9 mouse cellular contexts compared by ENCODE assay signal in genomic region chr3:132506095-132506494, GRCm38 (mm10).
DNase-seq lines count a peak whose midpoint lies in the region; ATAC-seq and TF ChIP-seq lines count a peak whose summit lies in the region.
"Had no signal": no experiment of that assay in that cellular context is flagged by ENCODE, and none has a peak within 500 bp of the region (broad histone marks: within the 10 kb centered on the region; RNA-seq: fewer than 3 reads in every experiment).

No protein-coding gene starts in this region.

- peak; percentile 20; the same call in 1 of the 2 replicates for TF ChIP-seq CTCF in cerebellum, adult 2 months (IDR thresholded peaks at IDR 0.05; ENCODE audit: borderline replicate concordance, insufficient read depth, low read depth, low read length)

- H3K4me3 ChIP-seq in cerebellum, adult 2 months (replicated peaks; ENCODE audit: insufficient read depth, low read depth, low read length) = no peak overlapping the region
- no peak overlapping the region for H3K4me3 ChIP-seq in forebrain, embryonic 12.5 days (replicated peaks)
- H3K4me3 ChIP-seq in hindbrain, embryonic 15.5 days = no peak overlapping the region
- H3K4me3 ChIP-seq: megakaryocyte, embryonic 14.5 days had no signal

- H3K4me2 ChIP-seq in forebrain, embryonic 12.5 days = no peak overlapping the region
- no peak overlapping the region for H3K4me2 ChIP-seq in hindbrain, embryonic 15.5 days

- no peak overlapping the region for H3K27ac ChIP-seq in cerebellum, adult 2 months (ENCODE audit: insufficient read depth, low read length)
- no peak overlapping the region for H3K27ac ChIP-seq in forebrain, embryonic 12.5 days
- H3K27ac ChIP-seq in hindbrain, embryonic 15.5 days (replicated peaks) = no peak overlapping the region

- H3K27me3 ChIP-seq in cerebellum, adult 2 months (ENCODE audit: control insufficient read depth, insufficient read depth, low read length) = no peaks in the 10 kb centered on the region
- no peaks in the 10 kb centered on the region for H3K27me3 ChIP-seq in forebrain, embryonic 12.5 days
- no peaks in the 10 kb centered on the region for H3K27me3 ChIP-seq in hindbrain, embryonic 15.5 days
- H3K27me3 ChIP-seq: megakaryocyte, embryonic 14.5 days had no signal

- WGBS in cerebellum, adult 2 months = 7% methylated on average over 4 of the region's 4 CpGs
- WGBS in forebrain, embryonic 12.5 days = 19% methylated on average over 4 of the region's 4 CpGs
- 19% methylated on average over 4 of the region's 4 CpGs for WGBS in hindbrain, embryonic 15.5 days

- no peaks in the 10 kb centered on the region for H3K36me3 ChIP-seq in forebrain, embryonic 12.5 days (replicated peaks)
- no peaks in the 10 kb centered on the region for H3K36me3 ChIP-seq in hindbrain, embryonic 15.5 days

- no peaks in the 10 kb centered on the region for H3K4me1 ChIP-seq in cerebellum, adult 2 months (ENCODE audit: control insufficient read depth, insufficient read depth, low read length)
- no peaks in the 10 kb centered on the region for H3K4me1 ChIP-seq in forebrain, embryonic 12.5 days
- H3K4me1 ChIP-seq in hindbrain, embryonic 15.5 days (replicated peaks) = no peaks in the 10 kb centered on the region
- H3K4me1 ChIP-seq: megakaryocyte, embryonic 14.5 days had no signal

- H3K9ac ChIP-seq in forebrain, embryonic 12.5 days = no peak overlapping the region
- no peak overlapping the region for H3K9ac ChIP-seq in hindbrain, embryonic 15.5 days

- no peaks in the 10 kb centered on the region for H3K9me3 ChIP-seq in forebrain, embryonic 12.5 days
- H3K9me3 ChIP-seq in hindbrain, embryonic 15.5 days = no peaks in the 10 kb centered on the region
- H3K9me3 ChIP-seq: megakaryocyte, embryonic 14.5 days had no signal

- no peak for TF ChIP-seq POLR2A in cerebellum, adult 2 months (IDR thresholded peaks at IDR 0.05; ENCODE audit: borderline replicate concordance, insufficient read depth, low read length)

- no peak for DNase-seq in cerebellum, adult 2 months
- DNase-seq in cerebellum, adult 9-11 months = no peak
- DNase-seq in adrenal gland, postnatal 14 days = peak; percentile 68
- peak; percentile 45 to 55 for DNase-seq in layer of hippocampus, postnatal 14 days (ENCODE audit: low spot score in 2 of 2)
- DNase-seq in lung, postnatal 25 days (ENCODE audit: low spot score) = peak; percentile 7
- peak; percentile 3 for DNase-seq in skeletal muscle tissue, adult 2 months (ENCODE audit: low read depth, low spot score)

- peak; percentile 76 for ATAC-seq in forebrain, embryonic 12.5 days (ENCODE audit: low FRiP score)
- peak; percentile 51; the same call in 1 of the 2 replicates for ATAC-seq in hindbrain, embryonic 15.5 days (ENCODE audit: low FRiP score, low read depth)

Comparison
In these comparisons a context has a peak if more than half of its experiments do, and no peak if none do; other contexts are left out.
1. DNase-seq: peak in adrenal gland, postnatal 14 days (single experiment), layer of hippocampus, postnatal 14 days (2 of 2), lung, postnatal 25 days (single experiment) and skeletal muscle tissue, adult 2 months (single experiment); none in cerebellum, adult 2 months (0 of 2) and cerebellum, adult 9-11 months (single experiment).